Mouse (Mus musculus) adrenal gland, adult 2 months (tissue): ENCODE data around the gene Kcnma1. TPM values are rescaled to one million over a fixed set of nuclear protein-coding genes. Genes with fewer than 3 reads are reported as not detected.

ENCODE experiments used
- DNase-seq: peaks from one replicate; pipeline ENCODE4 v3.0.0; 2021
- polyA plus RNA-seq: library from polyadenylated mRNA; depleted of rRNA; stranded (reverse); fragments of >200 nt; gene quantifications from 2 replicates; pipeline ENCODE4 v1.2.3, GENCODE M21; 2012
- total RNA-seq, 2 experiments: library from RNA; stranded (reverse); gene quantifications; 2 replicates each; pipeline ENCODE4 v1.2.3; 2021

Kcnma1 gene
- total and polyA plus RNA-seq, 3 experiments = 27.6 to 77.4 (median 48.9) TPM

DNA sequence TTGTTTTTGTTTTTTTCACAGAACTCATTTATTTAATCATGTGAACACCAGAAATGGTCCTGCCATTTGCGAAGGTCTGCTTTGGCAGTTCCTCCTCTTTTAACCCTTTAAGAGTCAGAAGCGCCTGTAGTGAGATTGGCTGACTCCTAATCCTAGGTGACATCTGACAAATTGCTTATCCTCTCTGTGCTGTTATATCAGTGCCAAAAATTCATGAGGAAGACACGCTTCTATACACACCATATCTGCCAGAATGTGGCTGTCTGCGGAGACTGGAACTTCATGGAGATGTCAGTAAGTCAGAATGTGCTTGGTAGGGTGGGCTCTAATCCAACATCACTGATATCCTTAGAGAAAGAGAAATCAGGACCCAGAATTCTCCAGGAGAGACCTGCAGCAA is 157.3 kb downstream of the Kcnma1 start:
- no peak for DNase-seq

DNA sequence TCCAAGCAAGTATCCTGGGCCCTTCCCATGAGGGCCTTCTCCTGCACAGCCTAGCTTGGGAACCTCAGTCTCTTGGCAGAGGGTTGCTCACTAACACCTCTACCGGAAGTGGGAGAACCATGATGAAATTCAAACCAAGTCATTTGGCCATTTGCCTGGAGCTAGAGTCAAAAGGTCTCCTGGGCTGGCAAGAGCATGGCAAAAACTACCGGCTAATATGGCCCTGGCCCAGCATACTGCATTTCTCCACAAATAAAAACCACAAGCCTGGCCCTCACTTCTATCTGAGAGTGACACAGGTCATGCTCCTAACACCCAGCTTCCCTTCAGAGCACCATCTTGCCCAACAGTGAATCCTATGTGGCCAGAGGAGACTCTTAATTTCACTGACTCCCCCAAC is 159.3 kb downstream of the Kcnma1 start:
- DNase-seq = peak; percentile 68

DNA sequence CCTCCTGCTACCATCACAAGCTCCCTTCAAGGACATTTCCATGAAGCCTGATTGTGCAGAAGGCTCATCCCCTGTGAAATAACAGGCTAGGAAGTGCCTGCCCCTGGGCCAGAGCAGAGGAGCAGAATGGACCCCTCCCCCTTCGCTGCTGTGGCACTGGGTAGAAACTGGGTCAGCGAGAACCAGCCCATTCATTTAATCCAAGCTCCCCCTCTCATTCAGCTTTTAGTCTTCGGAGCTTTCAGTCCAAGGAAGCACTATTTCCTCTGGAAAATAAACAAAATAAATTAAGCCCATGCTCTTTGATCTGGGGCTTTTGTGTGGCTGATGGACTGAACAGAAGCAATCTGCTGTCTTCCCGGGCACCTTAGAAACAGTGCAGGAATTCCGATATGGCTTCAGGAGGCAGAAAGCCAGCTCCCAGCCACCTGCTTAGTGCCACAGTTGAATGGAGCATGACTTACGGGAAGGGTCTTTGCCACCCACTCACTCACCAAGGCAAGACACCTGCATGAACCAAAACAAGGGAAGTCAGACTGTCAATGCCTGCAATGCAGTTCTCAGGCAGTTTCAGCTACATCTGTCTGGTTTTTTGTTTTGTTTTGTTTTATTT is 165.7 kb downstream of the Kcnma1 start:
- no peak for DNase-seq

DNA sequence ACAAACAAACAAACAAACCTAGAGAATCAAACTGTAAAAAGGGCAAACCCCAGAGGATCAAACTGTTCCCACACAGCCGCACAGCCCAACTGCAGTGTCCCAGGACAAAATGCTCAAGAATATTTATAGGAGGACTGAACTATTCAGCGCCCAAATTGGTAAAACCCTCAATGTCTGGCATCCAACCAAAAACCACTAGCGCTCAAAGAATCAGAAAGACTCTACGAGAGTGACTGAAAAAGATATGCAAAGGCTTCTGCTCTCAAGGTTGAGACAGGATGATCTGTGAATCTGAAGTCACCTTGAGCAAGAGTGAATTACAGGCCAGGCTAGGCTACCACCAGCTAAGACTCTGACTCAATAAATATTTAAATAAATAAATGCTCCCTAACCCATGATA is 167.6 kb downstream of the Kcnma1 start:
- no peak for DNase-seq

DNA sequence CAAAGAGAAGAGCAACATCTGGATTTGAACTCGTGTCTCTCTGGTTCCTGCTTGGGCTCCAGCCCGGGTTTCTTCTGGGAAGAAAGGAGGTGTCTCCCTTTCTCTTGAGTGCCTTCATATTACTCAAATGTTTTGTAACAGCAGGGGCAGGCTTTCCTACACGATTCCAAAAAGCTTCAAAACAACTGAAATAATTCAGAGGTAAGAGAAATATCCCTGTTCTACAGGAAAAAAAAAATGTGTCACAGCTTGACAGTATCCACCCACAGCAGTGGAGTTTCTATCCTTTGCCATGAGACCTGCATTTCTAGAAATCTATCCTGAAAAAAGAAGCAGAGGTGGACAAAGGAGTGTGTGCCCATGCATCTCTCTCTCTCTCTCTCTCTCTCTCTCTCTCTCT is 172.3 kb downstream of the Kcnma1 start:
- DNase-seq = no peak

DNA sequence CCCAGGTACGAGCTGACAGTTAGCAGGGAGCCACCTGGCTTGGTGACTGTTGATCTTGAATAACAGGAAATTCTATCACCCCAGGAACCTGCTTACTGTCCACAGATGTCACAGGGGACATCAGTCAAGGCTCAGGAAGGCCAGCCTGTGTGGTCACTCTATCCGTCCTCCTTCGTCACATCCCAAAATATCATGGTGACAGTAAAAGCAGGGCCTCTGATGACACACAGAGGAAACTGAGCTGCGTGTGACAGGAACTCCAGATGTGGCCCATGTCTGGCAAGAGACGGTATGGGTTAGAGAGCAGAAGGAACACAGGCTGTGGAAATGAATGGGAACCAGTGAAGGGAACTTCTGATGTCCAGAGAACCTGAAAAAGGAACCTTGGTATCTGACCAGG is 174.7 kb downstream of the Kcnma1 start:
- DNase-seq = no peak

DNA sequence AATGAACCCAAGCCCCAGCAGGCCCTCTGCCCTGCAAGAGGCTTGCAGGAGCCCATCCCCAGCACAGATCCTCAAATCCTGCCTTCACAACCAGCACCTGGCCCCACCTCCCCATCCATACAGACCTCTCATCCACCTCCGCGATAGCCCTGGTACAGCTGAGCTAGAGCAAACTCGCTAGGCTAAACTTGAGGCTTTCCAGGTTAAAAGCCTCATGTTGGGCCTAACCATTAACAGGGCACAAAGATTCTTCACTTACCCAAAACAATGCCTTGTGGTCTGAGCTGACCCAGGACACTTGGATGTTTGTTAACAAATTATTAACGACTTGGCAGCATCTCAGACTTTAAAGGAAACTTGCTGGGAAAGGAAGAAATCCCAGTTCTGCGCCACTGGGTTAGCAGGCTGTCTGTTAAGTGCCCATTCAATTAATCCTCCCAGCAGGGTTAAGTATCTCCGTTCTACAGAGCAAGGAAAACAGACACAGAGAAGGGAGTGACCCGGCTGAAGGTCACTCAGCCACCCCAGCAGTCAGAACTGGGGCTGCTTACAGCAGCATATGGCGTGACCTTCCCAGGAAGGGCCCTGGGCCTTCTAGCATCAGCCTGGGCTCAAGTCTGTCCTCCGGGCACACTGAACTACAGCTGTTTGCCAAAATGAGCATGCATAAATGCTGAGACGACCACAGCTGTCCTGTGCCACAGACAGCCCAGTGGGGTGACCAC is 178.7 kb downstream of the Kcnma1 start:
- peak; percentile 37 for DNase-seq

DNA sequence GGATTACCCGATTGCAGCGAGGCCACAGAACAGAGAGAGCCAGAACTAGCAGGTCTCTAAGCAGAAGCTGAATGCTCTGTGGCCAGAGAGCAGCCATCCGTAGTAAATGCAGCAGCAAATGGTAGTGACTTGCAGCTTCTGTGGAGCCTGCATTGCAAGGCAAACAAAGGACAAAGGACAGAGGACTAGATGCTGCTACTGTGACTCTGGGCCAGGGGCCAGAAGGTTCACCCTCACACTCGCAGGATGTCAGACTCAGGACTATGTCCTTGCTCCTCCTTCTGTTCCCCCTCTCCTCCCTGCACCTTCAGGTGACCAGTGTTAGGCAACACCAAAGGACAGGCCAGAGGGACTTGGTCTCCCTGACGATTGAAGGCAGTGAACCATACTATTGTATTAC is 183.0 kb downstream of the Kcnma1 start:
- DNase-seq = no peak

DNA sequence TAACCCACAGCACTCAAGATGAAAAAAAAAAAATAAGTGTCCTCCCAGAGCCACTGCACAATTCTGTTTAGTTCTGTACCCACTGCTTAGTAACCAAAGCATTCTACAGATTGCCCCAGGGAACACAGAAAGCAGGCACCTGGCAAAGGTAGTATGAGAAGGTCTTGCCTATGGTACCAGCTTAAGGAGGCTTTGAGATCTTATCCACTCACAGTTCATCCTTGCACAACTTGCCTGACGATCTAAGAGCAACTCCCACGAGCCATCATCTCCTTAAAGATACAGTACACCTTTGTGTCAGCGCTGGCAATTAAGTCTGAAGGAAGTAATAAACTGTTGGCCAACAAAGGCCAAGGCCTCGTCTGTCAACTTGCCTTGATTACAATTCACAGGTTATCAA is 184.0 kb downstream of the Kcnma1 start:
- DNase-seq = no peak

DNA sequence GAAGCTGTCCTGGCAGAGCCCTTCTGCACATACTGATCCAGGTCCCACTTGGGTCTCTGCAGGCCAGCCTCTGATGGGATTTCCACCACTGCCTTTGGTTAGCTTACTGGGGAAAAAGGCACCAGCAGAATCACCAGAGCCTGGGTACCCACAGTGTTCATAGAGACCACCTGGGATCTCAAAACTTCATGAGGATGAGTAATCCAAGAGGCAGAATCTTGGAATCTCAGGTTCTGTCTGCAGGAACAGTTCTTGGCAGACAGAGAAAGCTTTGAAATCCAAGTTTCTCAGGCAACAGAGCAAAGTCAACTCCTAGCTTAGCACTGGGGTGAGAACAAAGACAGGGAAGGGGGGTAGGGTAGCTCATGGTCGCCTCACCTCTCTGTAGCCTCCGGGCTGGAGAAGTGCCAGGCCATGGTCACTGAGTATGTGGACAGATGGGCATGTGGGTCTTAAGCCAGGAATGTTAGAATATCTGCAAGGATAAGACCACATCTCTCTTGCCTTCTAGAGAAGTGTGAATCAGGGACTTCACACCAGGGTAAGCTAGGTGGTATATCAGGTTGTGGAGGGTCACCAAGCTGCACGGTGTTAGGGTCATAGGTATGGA is 185.5 kb downstream of the Kcnma1 start:
- DNase-seq = no peak

DNA sequence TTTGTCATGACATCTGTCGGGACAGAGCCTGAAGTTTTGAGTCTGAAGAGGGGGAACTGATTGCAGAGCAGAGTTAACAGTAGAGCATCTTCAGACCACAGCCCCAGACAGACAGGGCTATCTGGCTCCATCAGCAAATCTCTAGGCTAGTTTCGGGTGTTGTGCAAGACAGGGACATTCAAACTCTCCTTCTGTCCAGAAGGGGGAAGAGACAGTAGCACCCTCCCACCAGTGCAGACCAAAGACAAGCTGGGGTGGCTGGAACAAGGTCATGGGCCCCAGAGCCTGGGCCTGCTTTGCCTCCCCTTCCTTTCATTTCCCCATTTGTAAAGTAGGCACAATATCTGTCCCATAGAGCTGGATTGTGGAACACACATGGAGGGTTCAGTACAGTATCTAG is 189.4 kb downstream of the Kcnma1 start:
- DNase-seq = no peak

DNA sequence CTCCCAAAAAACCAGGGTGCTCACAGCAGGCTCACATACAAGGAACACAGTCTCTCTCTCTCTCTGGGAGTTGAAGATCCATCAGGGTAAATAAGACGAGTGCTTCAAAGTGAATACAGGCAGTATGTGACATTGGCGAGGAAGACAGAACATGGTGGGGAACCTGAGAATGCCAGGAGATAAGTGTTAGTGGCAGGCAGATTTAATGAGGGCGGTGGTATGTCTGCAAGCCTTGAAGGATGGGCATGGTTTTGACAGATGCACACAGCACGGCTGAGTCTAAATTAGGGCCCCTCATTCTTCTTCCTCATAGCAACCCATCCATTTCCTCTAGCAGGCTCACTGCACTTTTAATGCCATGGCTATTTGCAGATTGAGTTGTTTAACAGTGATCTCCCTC is 190.0 kb downstream of the Kcnma1 start:
- DNase-seq = no peak

DNA sequence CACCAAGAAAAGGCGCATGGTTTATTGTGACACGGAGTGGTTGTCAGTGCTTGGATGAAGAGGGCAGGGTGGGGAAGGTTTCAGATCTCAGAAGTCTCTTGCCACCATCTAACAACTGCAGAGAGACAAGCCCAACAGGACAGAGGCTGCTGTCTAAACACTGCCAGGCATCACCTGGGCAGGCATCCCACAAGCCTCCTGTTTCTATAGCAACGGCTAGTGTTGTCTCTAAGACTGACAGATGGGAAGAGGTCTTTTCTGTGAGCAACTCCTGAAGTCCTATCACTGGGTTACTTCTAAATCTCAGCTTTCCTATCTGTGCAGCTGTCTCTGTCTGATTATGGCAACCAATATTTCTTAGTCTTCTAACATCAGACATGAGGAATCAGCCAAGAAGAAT is 196.7 kb downstream of the Kcnma1 start:
- no peak for DNase-seq

DNA sequence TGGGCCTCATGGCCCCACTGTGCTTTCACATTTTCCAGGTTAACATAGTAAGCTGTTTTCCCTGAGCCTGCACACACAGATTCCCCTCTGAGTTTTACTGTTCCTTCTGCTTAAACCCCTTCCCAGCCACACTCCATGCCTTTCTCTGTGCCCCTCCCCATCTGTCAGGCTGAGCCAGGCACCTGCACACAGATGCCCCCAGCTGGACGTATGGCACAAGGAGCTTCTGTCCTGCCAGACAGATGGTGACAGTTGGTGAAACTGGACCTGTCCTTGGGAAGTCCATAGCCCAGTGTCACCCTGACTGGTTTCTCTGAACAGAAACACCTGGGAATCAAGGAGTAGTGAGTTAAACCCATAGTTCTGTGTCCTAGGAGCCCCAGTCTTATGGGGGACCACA is 204.2 kb downstream of the Kcnma1 start:
- no peak for DNase-seq

DNA sequence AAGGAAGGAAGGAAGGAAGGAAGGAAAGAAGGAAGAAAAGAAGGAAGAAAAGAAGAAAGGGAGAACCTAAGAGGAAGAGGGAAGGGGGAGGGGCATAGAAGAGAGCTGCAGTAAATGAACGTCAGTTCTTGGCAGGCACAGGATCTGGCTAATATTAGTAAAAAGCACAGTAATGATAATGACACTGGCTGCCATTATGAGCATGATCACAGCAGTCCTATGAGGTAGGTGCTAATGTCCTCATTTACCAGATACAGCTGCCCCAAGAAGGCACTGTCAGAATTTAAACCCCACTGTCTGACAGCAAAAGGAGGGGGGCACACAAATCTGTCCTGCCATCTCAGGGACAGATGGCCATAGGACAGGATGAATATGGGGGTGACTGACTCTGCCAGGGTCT is 205.2 kb downstream of the Kcnma1 start:
- DNase-seq = no peak

DNA sequence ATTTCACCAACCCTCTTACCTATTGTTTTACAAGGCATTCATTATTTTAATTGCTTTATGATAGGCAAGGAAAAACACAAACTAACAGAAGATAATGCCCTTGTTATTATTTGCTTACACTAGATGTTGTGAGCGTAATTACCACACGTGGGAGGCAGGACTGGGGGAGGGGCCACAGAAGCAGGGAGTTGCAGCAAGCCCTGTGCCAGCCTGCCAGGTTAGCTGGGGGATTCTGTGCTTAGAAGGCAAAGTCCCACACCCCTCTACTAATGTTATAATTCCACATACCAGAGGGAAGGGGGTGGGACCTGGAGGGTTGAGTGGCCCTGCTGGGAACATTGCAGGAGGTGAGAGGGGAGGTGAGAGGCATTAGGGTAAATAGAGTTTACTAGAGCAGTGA is 207.9 kb downstream of the Kcnma1 start:
- no peak for DNase-seq

DNA sequence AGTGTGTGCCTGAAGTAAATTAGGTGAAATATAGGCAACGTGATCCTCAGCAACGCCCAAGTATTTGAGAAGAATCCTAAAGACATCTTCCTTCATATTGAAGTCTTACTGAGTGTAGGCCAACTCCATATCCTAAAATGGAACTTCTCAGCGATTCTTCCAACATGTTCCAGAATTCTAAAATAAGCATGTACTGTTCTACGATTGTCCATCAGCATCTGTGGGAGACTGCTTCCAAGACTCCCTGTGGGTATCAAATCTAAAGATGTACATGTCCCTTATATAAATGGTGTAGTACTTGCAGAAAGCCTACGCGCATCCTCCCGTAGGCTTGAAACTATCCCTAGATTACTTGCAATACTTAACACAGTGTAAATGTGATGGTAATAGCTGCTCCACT is 217.4 kb downstream of the Kcnma1 start:
- DNase-seq = no peak

DNA sequence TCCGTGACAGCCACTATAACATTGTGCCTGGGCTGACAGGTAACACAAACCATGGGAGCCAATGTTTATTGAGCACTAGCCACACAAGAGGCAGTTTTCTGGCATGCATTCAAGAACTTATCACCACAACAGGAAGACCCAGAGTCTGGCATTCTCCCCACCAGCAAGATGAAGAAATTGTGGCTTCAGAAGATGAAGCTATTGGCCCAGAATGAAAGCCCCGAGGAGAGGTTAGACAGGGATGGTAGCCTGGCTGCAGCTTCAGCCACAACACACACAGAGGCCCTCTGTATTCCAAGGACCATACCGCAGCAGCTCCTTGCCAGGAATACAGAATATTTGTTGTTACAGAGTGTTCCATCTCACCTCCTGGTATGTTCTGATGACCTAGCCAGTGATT is 221.6 kb downstream of the Kcnma1 start:
- DNase-seq = no peak

DNA sequence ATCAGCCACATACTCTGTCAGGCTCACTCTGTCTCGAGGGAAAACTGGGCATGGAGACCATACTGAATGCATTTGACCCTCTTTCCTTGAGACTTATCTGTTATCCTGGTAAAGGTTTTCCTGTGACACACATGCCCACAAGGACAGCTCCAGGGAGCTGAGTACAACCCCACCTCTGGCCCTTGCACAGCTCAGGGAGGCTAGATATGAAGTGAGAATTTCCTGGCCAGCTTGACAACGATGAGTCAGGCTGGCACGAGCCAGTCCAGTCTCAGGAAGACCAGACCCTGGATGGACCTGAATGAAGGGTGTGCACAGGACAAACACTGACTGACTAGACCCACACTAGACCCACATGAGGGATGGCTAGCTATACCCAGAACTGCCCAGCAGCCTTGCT is 222.2 kb downstream of the Kcnma1 start:
- DNase-seq = peak; percentile 75

DNA sequence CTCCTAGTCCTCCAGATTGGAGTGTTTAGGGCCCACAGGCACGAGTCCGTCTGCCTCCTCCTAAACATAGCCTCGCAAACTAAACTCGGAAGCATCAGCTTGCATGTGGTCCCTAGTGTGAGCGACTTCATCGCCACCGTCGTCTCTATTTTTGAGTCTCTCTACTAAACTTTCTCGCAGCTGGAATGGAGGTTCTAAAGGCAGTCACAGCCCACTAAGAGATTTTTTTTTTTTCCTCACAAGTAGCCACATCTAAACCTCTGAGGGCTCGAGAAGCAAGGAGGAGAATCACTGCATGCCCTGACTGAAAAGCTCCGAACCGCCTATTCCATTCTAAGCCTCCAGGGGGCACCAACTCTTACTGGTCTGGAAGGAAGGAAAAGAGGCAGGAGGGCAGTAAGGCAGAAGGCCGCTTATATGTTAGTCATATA is 223.0 kb downstream of the Kcnma1 start:
- peak; percentile 73 for DNase-seq

DNA sequence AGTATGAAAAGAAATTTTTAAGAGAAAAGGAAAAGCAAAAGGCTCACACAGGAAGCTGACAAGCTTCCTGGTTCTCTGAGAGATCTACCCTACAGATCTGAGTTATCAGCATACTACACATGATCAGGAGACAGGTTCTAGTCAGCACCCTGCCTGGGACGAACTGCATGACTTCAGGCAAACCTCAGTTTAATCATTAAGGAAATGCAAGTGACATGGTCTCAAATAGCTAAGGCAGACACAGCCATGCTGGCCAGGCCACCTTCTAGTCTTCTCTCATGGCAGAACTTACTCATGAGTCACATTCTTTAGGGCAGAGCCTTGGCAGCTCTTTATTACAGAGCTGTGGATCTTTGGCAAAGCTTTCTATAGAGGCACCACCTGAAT is 227.6 kb downstream of the Kcnma1 start:
- DNase-seq = no peak

DNA sequence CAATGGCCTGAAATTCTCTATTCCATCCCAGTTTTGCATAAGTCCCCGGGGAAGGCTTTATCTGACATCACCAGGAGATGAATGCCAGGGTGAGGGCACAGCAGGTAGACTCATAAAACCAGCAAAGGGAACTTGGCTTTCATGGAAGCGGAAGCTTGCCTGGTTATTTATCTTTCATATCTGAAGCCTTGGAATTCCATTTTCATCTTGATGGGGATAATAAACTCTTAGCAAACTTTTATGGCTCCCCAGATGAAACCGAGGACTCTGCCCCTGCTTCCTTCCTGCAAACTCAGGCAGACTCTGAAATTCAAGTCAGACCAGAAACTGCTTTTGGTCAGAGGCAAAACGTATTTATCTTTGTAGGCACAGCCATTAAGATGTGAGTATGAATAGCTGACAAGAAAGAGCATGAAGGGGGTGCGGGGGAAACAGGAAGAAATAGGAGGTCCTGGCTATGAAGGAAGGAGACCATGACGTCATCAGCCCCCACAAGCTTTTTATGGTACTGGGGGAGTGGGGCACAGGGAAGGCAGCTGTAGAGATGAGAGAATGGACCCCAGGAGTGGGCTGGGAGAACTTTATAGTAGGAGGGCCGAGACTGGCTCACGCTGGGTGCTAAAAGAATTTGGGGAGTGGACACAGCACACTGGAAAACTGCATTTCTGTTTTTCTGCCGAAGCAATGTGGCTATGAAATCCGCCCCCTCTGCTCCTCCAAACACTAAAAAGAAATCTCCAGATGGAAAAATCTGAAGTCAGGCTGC is 228.2 kb downstream of the Kcnma1 start:
- DNase-seq = no peak
